Mouse (Mus musculus) right cerebral cortex, postnatal 10 days (tissue): ENCODE results near the gene Olfr772.
"Not testable (repeated sequence)": the region's sequence is repeated elsewhere in the genome, so short reads cannot be mapped to it uniquely, and the experiment has no call there.

ENCODE experiments used
- DNase-seq, 2 experiments: peaks; one replicate each; pipeline ENCODE4 v3.0.0; 2021; ENCODE audit warnings: low spot score in 2 of 2

Olfr772 gene

GRCm38 (mm10) chr10:129177821-129178220 lies at the start of gene Olfr772:
Gene Olfr772, minus strand, starts transcription at chr10:129177921.
- DNase-seq, result not testable (repeated sequence)

DNA sequence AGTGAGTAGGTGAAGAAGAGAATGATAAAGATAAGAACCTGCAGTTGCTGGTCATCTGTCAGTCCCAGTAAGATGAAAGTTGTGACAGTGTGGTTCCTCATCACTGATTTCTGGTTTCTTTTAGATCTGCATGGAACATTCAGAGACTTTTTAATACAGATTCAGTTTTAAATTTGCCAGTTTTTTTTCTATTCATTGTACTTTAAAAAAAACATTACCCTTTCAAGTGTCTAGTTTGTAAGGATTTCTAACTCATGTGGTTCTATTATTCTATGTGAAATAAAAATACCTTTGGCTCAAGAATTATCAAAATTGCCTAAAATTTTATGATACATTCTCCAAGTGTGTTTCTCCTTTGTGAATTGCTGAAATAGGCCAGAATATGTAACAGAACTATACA lies 9.6 kb upstream of the Olfr772 start, which contains the start of gene Olfr773:
Olfr773 (minus strand) TSS at position 101 of the 400 bp plus-strand sequence.
- DNase-seq, result not testable (repeated sequence)

DNA sequence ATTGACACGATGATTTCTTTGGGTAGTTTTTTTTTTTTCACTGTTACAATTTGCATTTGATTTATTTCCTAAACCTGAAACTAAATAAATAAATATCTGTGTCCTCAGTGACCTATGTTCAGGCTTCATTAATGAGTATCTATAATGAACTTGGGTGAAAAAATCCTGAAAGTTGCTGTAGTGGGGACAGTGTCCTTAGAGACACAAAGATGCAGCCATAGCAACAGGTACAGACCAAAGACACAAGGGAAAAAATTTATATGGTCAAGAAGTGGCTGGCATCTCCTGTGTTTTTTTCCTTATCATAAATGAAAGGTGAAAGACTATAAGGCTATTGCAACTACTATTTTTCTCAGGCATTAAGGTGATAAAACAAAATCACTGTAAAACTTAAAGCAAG lies 13.1 kb downstream of the Olfr772 start, which contains the start of gene Olfr771:
Olfr771 (minus strand) TSS at position 101 of the 400 bp plus-strand sequence.
- no peak for DNase-seq

DNA sequence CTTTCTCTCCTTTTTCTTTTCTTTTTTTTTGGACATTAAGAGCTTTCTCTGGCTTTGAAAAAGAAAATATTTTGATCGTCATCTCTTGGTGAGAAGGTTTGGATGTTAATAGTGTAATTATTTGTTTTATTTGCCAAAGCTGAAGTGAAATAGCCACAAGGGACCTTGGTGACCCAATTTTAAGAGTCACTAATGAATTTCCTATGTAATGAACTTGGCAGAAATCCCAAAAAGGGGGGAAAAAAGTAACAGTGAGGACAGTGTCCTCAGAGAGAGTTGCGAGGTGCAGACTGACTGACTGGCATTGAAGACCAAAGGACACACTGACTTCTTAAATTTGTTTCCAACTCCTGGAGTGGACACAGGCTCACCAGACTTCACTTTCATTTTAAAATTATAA lies 38.8 kb downstream of the Olfr772 start, which contains the start of gene Olfr770:
Olfr770 (minus strand) TSS at position 101 of the 400 bp plus-strand sequence.
- DNase-seq, result no peak
